Mouse (Mus musculus): ENCODE data around the gene Ppp1r14c. TPM values are rescaled to one million over a fixed set of nuclear protein-coding genes. Genes with fewer than 3 reads are reported as not detected.
"Not testable (repeated sequence)": the region's sequence is repeated elsewhere in the genome, so short reads cannot be mapped to it uniquely, and the experiment has no call there.

Gene Ppp1r14c
- polyA plus RNA-seq, 1 experiment from 2014 or later = 13.6 TPM

DNA sequence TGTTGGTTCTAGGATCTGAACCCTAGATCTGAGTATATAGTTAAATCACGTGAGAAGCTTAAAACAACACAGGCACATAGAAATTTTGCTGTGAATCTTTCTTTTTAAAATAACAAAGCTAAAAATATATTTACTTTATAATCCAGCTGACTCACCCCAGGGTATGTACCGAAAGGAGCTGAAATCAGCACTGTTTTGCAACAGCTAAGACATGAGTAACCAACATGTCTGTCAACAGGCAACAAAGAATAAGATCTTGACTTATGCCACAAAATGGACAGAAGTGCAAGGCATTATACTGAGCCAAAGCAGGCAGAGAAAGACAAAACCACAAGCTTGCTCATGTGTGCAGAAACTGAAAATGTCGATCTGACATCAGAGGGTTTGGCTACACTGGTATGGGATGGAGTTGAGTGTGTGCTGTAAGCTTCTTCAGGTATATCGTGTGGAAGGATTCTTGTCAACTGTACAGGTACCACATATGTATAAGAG lies 100.3 kb downstream of the Ppp1r14c start:
- H3K36me3 ChIP-seq (ENCODE audit: control insufficient read depth, insufficient read depth, low read length) = no peaks in the 10 kb centered on the region
- DNase-seq (ENCODE audit: low spot score) (no peak), ATAC-seq (ENCODE audit: low FRiP score) (no peak)
- no peaks in the 10 kb centered on the region for H3K9me3 ChIP-seq (ENCODE audit: control insufficient read depth, low read length)
- no peaks in the 10 kb centered on the region for H3K4me1 ChIP-seq (replicated peaks; ENCODE audit: control insufficient read depth, insufficient read depth, low read length)
- no peak overlapping the region for H3K9ac ChIP-seq (ENCODE audit: low read depth, low read length)
- no peak overlapping the region for H3K4me2 ChIP-seq (replicated peaks; ENCODE audit: low read depth, low read length)
- no peak overlapping the region for H3K4me3 ChIP-seq (ENCODE audit: low read depth, low read length)
- H3K27me3 ChIP-seq (ENCODE audit: control insufficient read depth, insufficient read depth, low read length) = no peaks in the 10 kb centered on the region
- no peak overlapping the region for H3K27ac ChIP-seq (ENCODE audit: low read depth, low read length)
- WGBS = 86% methylated on average over 4 of the region's 4 CpGs

GRCm38 (mm10) chr10:3468590-3468989 lies 102.7 kb downstream of the Ppp1r14c start:
- H3K9me3 ChIP-seq (ENCODE audit: control insufficient read depth, low read length) = no peaks in the 10 kb centered on the region
- ATAC-seq (ENCODE audit: low FRiP score) (no peak), DNase-seq (ENCODE audit: low spot score) (no peak)
- no peak overlapping the region for H3K4me3 ChIP-seq (ENCODE audit: low read depth, low read length)
- WGBS = 83% methylated on average over 4 of the region's 4 CpGs
- H3K36me3 ChIP-seq (ENCODE audit: control insufficient read depth, insufficient read depth, low read length) = no peaks in the 10 kb centered on the region
- H3K9ac ChIP-seq (ENCODE audit: low read depth, low read length) = no peak overlapping the region
- H3K4me1 ChIP-seq (replicated peaks; ENCODE audit: control insufficient read depth, insufficient read depth, low read length) = no peaks in the 10 kb centered on the region
- no peaks in the 10 kb centered on the region for H3K27me3 ChIP-seq (ENCODE audit: control insufficient read depth, insufficient read depth, low read length)
- no peak overlapping the region for H3K4me2 ChIP-seq (replicated peaks; ENCODE audit: low read depth, low read length)
- H3K27ac ChIP-seq (ENCODE audit: low read depth, low read length) = no peak overlapping the region

GRCm38 (mm10) chr10:3476611-3477010 lies 110.8 kb downstream of the Ppp1r14c start:
- Histone ChIP-seq H3K36me3 (ENCODE audit: control insufficient read depth, insufficient read depth, low read length) (no peaks in the 10 kb centered on the region), H3K27me3 (ENCODE audit: control insufficient read depth, insufficient read depth, low read length) (no peaks in the 10 kb centered on the region), H3K9me3 (ENCODE audit: control insufficient read depth, low read length) (no peaks in the 10 kb centered on the region), H3K4me1 (replicated peaks; ENCODE audit: control insufficient read depth, insufficient read depth, low read length) (no peaks in the 10 kb centered on the region), H3K27ac (ENCODE audit: low read depth, low read length) (no peak overlapping the region), H3K9ac (ENCODE audit: low read depth, low read length) (no peak overlapping the region), H3K4me3 (ENCODE audit: low read depth, low read length) (no peak overlapping the region), H3K4me2 (replicated peaks; ENCODE audit: low read depth, low read length) (no peak overlapping the region)
- WGBS = 71% methylated on average over 1 of the region's 1 CpGs
- DNase-seq (ENCODE audit: low spot score) = no peak
- no peak for ATAC-seq (ENCODE audit: low FRiP score)

DNA sequence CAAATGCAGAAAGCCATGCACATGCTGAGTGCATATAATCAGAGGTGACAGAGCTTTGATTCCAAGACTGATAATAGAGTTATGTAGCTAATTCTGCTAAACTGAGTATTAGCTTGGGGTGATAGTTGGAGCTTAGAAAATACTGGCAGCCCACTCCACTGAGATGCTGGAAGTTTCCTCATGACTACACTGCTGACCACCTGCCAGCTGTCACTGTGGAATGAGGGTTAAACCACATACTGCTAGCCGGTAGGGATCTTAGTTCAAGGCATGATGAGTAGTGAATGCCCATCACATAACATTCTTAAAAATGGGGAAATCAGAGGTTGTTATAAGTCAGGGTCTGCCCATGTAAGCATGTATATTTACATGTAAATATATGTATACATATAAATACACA lies 113.9 kb downstream of the Ppp1r14c start:
- Histone ChIP-seq H3K36me3 (ENCODE audit: control insufficient read depth, insufficient read depth, low read length) (no peaks in the 10 kb centered on the region), H3K4me2 (replicated peaks; ENCODE audit: low read depth, low read length) (no peak overlapping the region), H3K4me1 (replicated peaks; ENCODE audit: control insufficient read depth, insufficient read depth, low read length) (no peaks in the 10 kb centered on the region), H3K4me3 (ENCODE audit: low read depth, low read length) (no peak overlapping the region), H3K27ac (ENCODE audit: low read depth, low read length) (no peak overlapping the region), H3K9me3 (ENCODE audit: control insufficient read depth, low read length) (no peaks in the 10 kb centered on the region), H3K9ac (ENCODE audit: low read depth, low read length) (no peak overlapping the region), H3K27me3 (ENCODE audit: control insufficient read depth, insufficient read depth, low read length) (no peaks in the 10 kb centered on the region)
- no peak for ATAC-seq (ENCODE audit: low FRiP score)
- WGBS = 90% methylated on average over 1 of the region's 1 CpGs
- DNase-seq (ENCODE audit: low spot score) = no peak

DNA sequence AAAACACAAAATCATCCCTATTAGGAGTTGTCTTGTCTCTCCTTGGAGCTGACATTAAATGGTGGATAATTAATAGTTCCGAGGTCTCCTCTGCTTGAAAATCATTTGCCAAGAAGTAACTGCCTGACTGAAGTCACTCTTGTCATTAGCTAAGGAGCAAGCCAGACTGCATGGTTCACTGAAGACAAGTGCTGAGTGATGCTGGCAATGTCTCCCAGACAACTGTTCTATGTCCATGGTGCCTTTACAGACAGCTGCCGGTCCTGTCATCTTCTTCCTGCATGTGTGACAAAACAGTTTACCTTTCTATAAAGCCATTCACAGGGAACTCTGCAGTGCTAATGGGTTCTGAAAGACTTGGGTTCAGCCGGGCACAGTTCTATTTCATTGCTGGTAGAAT lies 124.2 kb downstream of the Ppp1r14c start:
- no peak overlapping the region for H3K27ac ChIP-seq (ENCODE audit: low read depth, low read length)
- no peak overlapping the region for H3K4me3 ChIP-seq (ENCODE audit: low read depth, low read length)
- no peak overlapping the region for H3K4me2 ChIP-seq (replicated peaks; ENCODE audit: low read depth, low read length)
- H3K36me3 ChIP-seq (ENCODE audit: control insufficient read depth, insufficient read depth, low read length) = no peaks in the 10 kb centered on the region
- 87% methylated on average over 3 of the region's 3 CpGs for WGBS
- no peak for ATAC-seq (ENCODE audit: low FRiP score)
- no peaks in the 10 kb centered on the region for H3K27me3 ChIP-seq (ENCODE audit: control insufficient read depth, insufficient read depth, low read length)
- H3K4me1 ChIP-seq (replicated peaks; ENCODE audit: control insufficient read depth, insufficient read depth, low read length) = no peaks in the 10 kb centered on the region
- DNase-seq (ENCODE audit: low spot score) = no peak
- H3K9me3 ChIP-seq (ENCODE audit: control insufficient read depth, low read length) = no peaks in the 10 kb centered on the region
- H3K9ac ChIP-seq (ENCODE audit: low read depth, low read length) = no peak overlapping the region

DNA sequence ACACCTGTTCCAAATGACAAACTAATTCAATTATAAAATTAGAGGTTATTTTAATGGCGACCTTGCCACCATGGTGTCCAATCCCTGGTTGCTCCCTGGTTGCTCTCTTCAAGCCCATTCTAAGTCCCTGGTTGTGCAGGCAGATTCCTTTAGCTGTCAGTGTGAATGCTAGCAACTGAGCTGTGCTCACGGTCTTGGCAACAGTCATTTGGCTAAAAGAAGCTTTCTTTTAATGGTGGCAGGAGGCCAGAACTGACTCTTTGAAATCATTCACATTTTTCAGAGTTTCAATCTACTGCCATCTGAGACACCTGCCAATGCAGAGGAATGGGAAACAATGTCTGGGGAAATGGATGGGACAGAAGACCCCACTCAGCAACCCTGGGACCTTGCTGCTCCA lies 130.9 kb downstream of the Ppp1r14c start:
- Histone ChIP-seq H3K27ac (ENCODE audit: low read depth, low read length) (no peak overlapping the region), H3K36me3 (ENCODE audit: control insufficient read depth, insufficient read depth, low read length) (no peaks in the 10 kb centered on the region), H3K4me1 (replicated peaks; ENCODE audit: control insufficient read depth, insufficient read depth, low read length) (no peaks in the 10 kb centered on the region), H3K9me3 (ENCODE audit: control insufficient read depth, low read length) (no peaks in the 10 kb centered on the region), H3K9ac (ENCODE audit: low read depth, low read length) (no peak overlapping the region), H3K27me3 (ENCODE audit: control insufficient read depth, insufficient read depth, low read length) (no peaks in the 10 kb centered on the region), H3K4me2 (replicated peaks; ENCODE audit: low read depth, low read length) (no peak overlapping the region), H3K4me3 (ENCODE audit: low read depth, low read length) (no peak overlapping the region)
- no peak for ATAC-seq (ENCODE audit: low FRiP score)
- WGBS = 86% methylated on average over 2 of the region's 2 CpGs
- DNase-seq (ENCODE audit: low spot score) = no peak

GRCm38 (mm10) chr10:3500846-3501245 lies 135.0 kb downstream of the Ppp1r14c start:
- 92% methylated on average over 5 of the region's 6 CpGs for WGBS

GRCm38 (mm10) chr10:3507484-3508221 lies 141.8 kb downstream of the Ppp1r14c start:
- no peak overlapping the region for H3K4me3 ChIP-seq (ENCODE audit: low read depth, low read length)
- WGBS = 82% methylated on average over 8 of the region's 8 CpGs
- H3K27me3 ChIP-seq (ENCODE audit: control insufficient read depth, insufficient read depth, low read length) = no peaks in the 10 kb centered on the region
- DNase-seq (ENCODE audit: low spot score) (peak; percentile 19), ATAC-seq (ENCODE audit: low FRiP score) (no peak)
- no peaks in the 10 kb centered on the region for H3K36me3 ChIP-seq (ENCODE audit: control insufficient read depth, insufficient read depth, low read length)
- no peak overlapping the region for H3K4me2 ChIP-seq (replicated peaks; ENCODE audit: low read depth, low read length)
- no peak overlapping the region for H3K9ac ChIP-seq (ENCODE audit: low read depth, low read length)
- no peaks in the 10 kb centered on the region for H3K9me3 ChIP-seq (ENCODE audit: control insufficient read depth, low read length)
- H3K27ac ChIP-seq (ENCODE audit: low read depth, low read length) = no peak overlapping the region
- no peaks in the 10 kb centered on the region for H3K4me1 ChIP-seq (replicated peaks; ENCODE audit: control insufficient read depth, insufficient read depth, low read length)

More at GRCm38 (mm10) chr10:3500846-3501245, 135.0 kb downstream of the Ppp1r14c start:
- not testable (repeated sequence) for DNase-seq (ENCODE audit: low spot score); ATAC-seq (ENCODE audit: low FRiP score); H3K27ac ChIP-seq (ENCODE audit: low read depth, low read length); H3K4me3 ChIP-seq (ENCODE audit: low read depth, low read length); H3K36me3 ChIP-seq (ENCODE audit: control insufficient read depth, insufficient read depth, low read length); H3K4me1 ChIP-seq (replicated peaks; ENCODE audit: control insufficient read depth, insufficient read depth, low read length); H3K9ac ChIP-seq (ENCODE audit: low read depth, low read length); H3K9me3 ChIP-seq (ENCODE audit: control insufficient read depth, low read length); H3K27me3 ChIP-seq (ENCODE audit: control insufficient read depth, insufficient read depth, low read length); H3K4me2 ChIP-seq (replicated peaks; ENCODE audit: low read depth, low read length)

DNA sequence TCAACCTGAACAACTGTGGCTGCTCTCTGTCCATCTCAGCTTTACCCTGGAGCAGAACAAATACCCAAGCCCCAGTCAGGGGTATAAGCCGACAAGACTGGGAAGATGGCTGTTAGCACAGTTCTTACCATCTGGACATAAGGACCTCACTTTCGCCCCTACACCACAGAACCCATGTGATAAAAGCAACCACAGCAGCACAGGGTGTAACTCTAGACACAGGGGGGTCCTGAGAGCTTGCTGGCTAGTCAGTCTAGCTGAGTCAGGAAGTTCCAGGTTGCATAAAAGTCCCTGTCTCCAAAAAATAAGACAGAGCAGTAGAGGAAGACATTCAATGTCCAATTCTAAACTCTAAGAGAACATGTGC lies 142.3 kb downstream of the Ppp1r14c start:
- H3K4me1 ChIP-seq (replicated peaks; ENCODE audit: control insufficient read depth, insufficient read depth, low read length) = no peaks in the 10 kb centered on the region
- 92% methylated on average over 2 of the region's 2 CpGs for WGBS
- H3K9me3 ChIP-seq (ENCODE audit: control insufficient read depth, low read length) = no peaks in the 10 kb centered on the region
- DNase-seq (ENCODE audit: low spot score) = no peak
- H3K36me3 ChIP-seq (ENCODE audit: control insufficient read depth, insufficient read depth, low read length) = no peaks in the 10 kb centered on the region
- H3K4me2 ChIP-seq (replicated peaks; ENCODE audit: low read depth, low read length) = no peak overlapping the region
- no peak overlapping the region for H3K9ac ChIP-seq (ENCODE audit: low read depth, low read length)
- H3K27me3 ChIP-seq (ENCODE audit: control insufficient read depth, insufficient read depth, low read length) = no peaks in the 10 kb centered on the region
- ATAC-seq (ENCODE audit: low FRiP score) = no peak
- H3K27ac ChIP-seq (ENCODE audit: low read depth, low read length) = no peak overlapping the region
- no peak overlapping the region for H3K4me3 ChIP-seq (ENCODE audit: low read depth, low read length)
